Mouse (Mus musculus): ENCODE measurements around the gene Tmem81. TPM values are rescaled to one million over a fixed set of nuclear protein-coding genes. Genes with fewer than 3 reads are reported as not detected.
"Not testable (repeated sequence)": the region's sequence is repeated elsewhere in the genome, so short reads cannot be mapped to it uniquely, and the experiment has no call there.

The Tmem81 gene
- polyA plus RNA-seq (2012; rRNA removed) = 2.4 and 3.5 TPM in 2 replicates

DNA sequence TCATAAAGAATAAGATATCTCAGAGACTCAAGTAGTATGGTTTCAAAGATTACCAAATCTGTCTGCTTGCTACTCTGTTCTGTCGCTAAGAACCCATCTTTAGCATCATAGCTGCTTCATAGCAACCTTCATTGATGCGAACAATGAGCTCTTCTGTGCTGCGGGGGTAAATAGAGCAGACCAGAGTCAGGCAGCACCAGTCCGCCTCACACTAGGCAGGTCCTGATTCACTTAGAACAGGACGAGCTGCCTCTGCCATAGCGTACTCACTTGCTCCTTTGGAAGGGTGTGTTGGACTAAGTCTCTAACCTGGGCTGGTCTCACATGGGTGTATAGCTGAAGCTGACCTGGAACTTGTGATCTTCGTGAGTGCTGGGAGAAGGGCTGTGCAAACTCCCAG is at the start of gene Tmem81:
Gene Tmem81, plus strand, starts transcription at position 173 of the 400 bp plus-strand sequence.
- Histone ChIP-seq H3K4me3 (replicated peaks; ENCODE audit: extremely low read depth, low read depth, low read length) (no peak within 1 kb of the TSS), H3K4me1 (ENCODE audit: control insufficient read depth, insufficient read depth, low read length) (no peaks in the 10 kb centered on the region)
- TF ChIP-seq CTCF (IDR thresholded peaks at IDR 0.05; ENCODE audit: insufficient read depth, low read length) (no peak), POLR2A (IDR thresholded peaks at IDR 0.05; ENCODE audit: borderline replicate concordance, extremely low read depth, low read depth, low read length) (no peak)
- WGBS = 93% methylated on average over 7 of the region's 7 CpGs
- no peak for DNase-seq

DNA sequence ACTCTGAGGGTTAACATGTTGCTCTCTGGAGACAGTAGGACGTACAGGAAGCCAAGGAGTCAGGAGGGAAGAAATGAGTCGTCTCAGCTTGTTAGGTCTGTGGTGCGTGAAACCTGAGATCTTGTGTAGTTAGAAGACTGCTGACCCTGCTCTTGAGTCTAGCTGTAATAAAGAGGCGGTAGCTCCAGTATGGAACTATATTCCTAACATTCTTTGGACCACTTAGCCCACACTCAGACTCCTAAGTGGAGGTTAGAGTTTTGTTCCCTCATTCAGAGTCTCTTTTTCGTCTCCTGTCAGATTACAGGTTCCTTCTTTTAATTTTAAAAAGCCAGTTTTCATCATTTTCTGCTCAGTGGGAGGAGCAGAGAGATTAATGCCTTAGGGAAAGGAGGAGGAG is 41.4 kb upstream of the Tmem81 start:
- no peak for DNase-seq
- no peaks in the 10 kb centered on the region; the same call in 1 of the 2 replicates for H3K4me1 ChIP-seq (ENCODE audit: control insufficient read depth, insufficient read depth, low read length)
- no peak overlapping the region for H3K4me3 ChIP-seq (replicated peaks; ENCODE audit: extremely low read depth, low read depth, low read length)
- 51% methylated on average over 5 of the region's 5 CpGs for WGBS
- TF ChIP-seq POLR2A (IDR thresholded peaks at IDR 0.05; ENCODE audit: borderline replicate concordance, extremely low read depth, low read depth, low read length) = no peak
- TF ChIP-seq CTCF (IDR thresholded peaks at IDR 0.05; ENCODE audit: insufficient read depth, low read length) = no peak

DNA sequence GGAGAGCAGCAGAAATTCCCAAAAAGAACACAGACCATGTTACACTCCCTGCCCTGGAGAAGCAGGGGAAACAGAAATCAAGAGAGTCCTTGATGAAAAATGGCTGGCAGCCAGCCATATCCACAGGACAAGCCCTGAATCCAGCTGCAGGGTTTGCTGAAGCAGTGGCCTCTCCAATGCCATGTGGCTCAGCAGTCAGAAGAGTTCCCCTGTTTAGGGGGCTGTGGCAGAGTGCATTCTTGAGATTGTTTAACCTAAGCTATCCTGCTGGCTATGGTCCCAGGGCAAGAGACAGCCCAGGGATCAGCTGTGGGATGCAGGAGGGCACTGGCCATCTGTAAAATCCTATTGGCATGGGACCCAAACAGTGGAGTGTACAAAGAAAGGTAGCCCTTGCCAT is 37.1 kb upstream of the Tmem81 start:
- no peak for DNase-seq
- Histone ChIP-seq H3K4me3 (replicated peaks; ENCODE audit: extremely low read depth, low read depth, low read length) (no peak overlapping the region), H3K4me1 (ENCODE audit: control insufficient read depth, insufficient read depth, low read length) (no peaks in the 10 kb centered on the region; the same call in 1 of the 2 replicates)
- no peak for TF ChIP-seq POLR2A (IDR thresholded peaks at IDR 0.05; ENCODE audit: borderline replicate concordance, extremely low read depth, low read depth, low read length)
- TF ChIP-seq CTCF (IDR thresholded peaks at IDR 0.05; ENCODE audit: insufficient read depth, low read length) = no peak

DNA sequence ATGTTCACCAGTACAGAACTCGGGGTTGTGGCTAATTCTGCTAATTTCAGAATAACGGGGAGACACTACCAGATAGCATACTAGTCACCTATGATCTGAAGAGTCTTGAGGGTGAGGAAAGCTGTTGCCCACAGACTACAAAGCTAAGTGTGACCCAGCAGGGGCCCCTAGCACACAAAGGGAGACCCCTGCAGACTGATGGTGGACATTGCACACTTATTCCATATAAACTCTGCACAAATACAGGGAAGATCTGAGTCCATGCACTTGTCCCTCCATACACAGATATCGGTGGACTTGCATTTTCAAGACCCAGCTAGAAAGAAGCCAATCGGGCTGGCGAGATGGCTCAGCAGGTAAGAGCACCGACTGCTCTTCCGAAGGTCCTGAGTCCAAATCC is 36.5 kb upstream of the Tmem81 start:
- Histone ChIP-seq H3K4me3 (replicated peaks; ENCODE audit: extremely low read depth, low read depth, low read length) (no peak overlapping the region), H3K4me1 (ENCODE audit: control insufficient read depth, insufficient read depth, low read length) (no peaks in the 10 kb centered on the region)
- 90% methylated on average over 7 of the region's 7 CpGs for WGBS
- TF ChIP-seq CTCF (IDR thresholded peaks at IDR 0.05; ENCODE audit: insufficient read depth, low read length) (0 out of 2 replicates have a peak, but pooled peaks have one; percentile 3), POLR2A (IDR thresholded peaks at IDR 0.05; ENCODE audit: borderline replicate concordance, extremely low read depth, low read depth, low read length) (no peak)
- DNase-seq = no peak

DNA sequence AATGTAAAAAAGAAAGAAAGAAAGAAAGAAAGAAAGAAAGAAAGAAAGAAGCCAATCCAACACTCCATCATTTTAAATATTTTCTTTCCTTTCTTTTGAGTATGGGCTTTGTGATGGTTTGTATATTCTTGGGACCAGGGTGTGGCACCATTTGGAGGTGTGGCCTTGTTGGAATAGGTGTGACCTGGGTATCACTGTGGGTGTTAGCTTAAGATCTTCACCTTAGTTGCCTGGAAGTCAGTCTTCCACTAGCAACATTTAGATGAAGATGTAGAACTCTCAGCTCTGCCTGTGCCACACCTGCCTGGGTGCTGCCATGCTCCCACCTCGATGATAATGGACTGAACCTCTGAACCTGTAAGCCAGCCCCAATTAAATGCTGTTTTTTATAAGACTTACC is 36.0 kb upstream of the Tmem81 start:
- not testable (repeated sequence) for DNase-seq; H3K4me3 ChIP-seq (replicated peaks; ENCODE audit: extremely low read depth, low read depth, low read length); H3K4me1 ChIP-seq (ENCODE audit: control insufficient read depth, insufficient read depth, low read length)
- WGBS = 77% methylated on average over 1 of the region's 1 CpGs

DNA sequence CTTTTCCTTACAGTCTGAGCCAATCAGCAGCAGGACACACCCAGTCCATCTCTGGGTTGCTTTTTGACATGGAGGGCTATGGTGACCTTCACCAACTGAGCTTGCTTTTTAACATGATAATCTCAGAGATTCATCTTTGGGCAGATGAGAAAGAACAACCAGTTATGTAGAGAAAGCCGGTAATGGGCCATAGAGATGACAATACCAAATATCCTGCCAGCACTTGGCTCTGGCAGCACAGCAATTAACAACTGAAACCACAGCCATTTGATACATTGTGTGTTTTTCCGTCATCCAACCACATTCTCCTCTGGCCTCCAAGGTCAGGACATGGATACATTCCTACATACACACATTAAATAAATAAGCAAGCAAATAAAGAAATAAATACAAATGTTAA is 35.0 kb upstream of the Tmem81 start:
- TF ChIP-seq CTCF (IDR thresholded peaks at IDR 0.05; ENCODE audit: insufficient read depth, low read length) (no peak), POLR2A (IDR thresholded peaks at IDR 0.05; ENCODE audit: borderline replicate concordance, extremely low read depth, low read depth, low read length) (no peak)
- 78% methylated on average over 2 of the region's 2 CpGs for WGBS
- Histone ChIP-seq H3K4me1 (ENCODE audit: control insufficient read depth, insufficient read depth, low read length) (no peaks in the 10 kb centered on the region), H3K4me3 (replicated peaks; ENCODE audit: extremely low read depth, low read depth, low read length) (no peak overlapping the region)
- no peak for DNase-seq

DNA sequence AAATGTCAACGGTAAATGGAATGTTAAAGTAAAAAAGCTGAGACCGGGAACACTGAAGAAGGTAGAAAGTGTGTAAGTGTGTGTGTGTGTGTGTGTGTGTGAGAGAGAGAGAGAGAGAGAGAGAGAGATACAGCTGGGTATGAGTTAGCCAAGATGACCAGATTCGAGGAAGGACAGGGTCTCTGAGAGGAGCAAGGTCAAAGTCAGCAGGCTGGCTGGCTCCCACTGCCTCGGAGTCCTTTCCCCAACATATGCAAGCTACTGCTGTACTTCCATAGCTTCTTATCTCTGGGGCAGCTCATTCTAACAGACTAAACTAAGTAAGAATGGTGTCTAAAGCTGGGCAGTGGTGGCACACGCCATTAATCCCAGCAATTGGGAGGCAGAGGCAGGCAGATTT is 34.5 kb upstream of the Tmem81 start:
- no peak overlapping the region for H3K4me3 ChIP-seq (replicated peaks; ENCODE audit: extremely low read depth, low read depth, low read length)
- DNase-seq = no peak
- H3K4me1 ChIP-seq (ENCODE audit: control insufficient read depth, insufficient read depth, low read length) = peaks cover 3% of the 10 kb centered on the region
- TF ChIP-seq CTCF (IDR thresholded peaks at IDR 0.05; ENCODE audit: insufficient read depth, low read length) = no peak
- no peak for TF ChIP-seq POLR2A (IDR thresholded peaks at IDR 0.05; ENCODE audit: borderline replicate concordance, extremely low read depth, low read depth, low read length)
- WGBS = 84% methylated on average over 5 of the region's 5 CpGs

DNA sequence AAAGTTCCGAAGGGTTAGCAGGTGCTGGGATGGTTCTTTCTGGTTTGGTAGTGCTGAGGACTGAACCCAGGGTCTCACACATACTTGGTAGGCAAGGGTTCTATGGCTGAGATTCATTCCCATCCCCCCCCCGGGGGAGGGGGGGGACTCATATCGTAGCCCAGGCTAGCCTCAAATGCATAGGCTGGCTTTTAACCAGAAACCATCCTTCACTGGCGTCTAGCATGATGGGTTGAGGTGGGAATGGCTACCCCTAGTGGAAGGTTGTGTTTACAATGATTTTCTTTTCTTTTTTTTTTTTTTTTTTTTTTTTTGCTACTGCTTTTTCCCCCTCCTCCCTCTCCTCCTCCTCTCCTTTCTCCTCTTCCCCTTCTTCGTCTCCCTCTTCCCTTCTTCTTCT is 33.5 kb upstream of the Tmem81 start:
- Histone ChIP-seq H3K4me1 (ENCODE audit: control insufficient read depth, insufficient read depth, low read length) (peaks cover 4% of the 10 kb centered on the region), H3K4me3 (replicated peaks; ENCODE audit: extremely low read depth, low read depth, low read length) (no peak overlapping the region)
- no peak for DNase-seq
- 43% methylated on average over 5 of the region's 5 CpGs for WGBS
- TF ChIP-seq CTCF (IDR thresholded peaks at IDR 0.05; ENCODE audit: insufficient read depth, low read length) (0 out of 2 replicates have a peak, but pooled peaks have one; percentile 2), POLR2A (IDR thresholded peaks at IDR 0.05; ENCODE audit: borderline replicate concordance, extremely low read depth, low read depth, low read length) (no peak)

DNA sequence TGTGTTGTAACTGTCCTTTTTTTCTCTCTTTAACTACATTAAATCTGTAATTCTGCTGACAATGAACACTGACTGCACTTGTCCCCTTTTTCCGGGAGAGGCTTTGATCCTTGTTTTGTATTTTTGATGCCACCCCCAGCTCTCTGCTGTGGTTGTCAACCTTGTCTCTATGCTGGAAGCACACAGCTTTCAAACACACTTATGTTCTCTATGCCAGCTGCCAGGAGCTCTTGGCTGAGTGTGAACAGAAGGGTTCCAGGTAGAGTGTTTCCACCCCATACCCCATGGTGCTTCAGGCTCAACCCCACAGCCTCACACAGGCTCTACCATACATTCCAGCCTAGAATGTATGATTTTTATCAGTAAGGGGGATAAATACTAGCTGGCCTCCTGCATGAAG is 31.5 kb upstream of the Tmem81 start:
- no peak for DNase-seq
- WGBS = 61% methylated on average over 1 of the region's 1 CpGs
- Histone ChIP-seq H3K4me3 (replicated peaks; ENCODE audit: extremely low read depth, low read depth, low read length) (no peak overlapping the region), H3K4me1 (ENCODE audit: control insufficient read depth, insufficient read depth, low read length) (peaks cover 9% of the 10 kb centered on the region)
- TF ChIP-seq POLR2A (IDR thresholded peaks at IDR 0.05; ENCODE audit: borderline replicate concordance, extremely low read depth, low read depth, low read length) (no peak), CTCF (IDR thresholded peaks at IDR 0.05; ENCODE audit: insufficient read depth, low read length) (no peak)

DNA sequence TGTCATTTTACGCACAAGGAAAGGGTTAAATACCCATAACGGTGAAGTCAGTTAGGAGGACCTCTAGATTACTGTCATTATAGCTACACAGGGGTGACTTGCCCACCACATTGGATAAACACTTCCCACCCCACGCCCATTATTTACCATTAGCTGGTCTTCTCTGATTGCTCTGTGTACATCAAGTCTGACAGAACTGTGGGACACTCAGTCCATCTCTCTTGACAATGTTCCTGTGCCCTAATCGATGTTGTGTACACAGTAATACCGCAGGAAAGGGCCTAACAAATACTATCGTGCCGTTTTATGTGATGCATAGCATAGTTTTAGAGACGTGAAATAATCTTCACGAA is 29.5 kb upstream of the Tmem81 start:
- 4% methylated on average over 9 of the region's 9 CpGs for WGBS
- peak overlapping the region; percentile 85 for H3K4me3 ChIP-seq (replicated peaks; ENCODE audit: extremely low read depth, low read depth, low read length)
- no peak for DNase-seq
- H3K4me1 ChIP-seq (ENCODE audit: control insufficient read depth, insufficient read depth, low read length) = peaks cover 9% of the 10 kb centered on the region
- no peak for TF ChIP-seq POLR2A (IDR thresholded peaks at IDR 0.05; ENCODE audit: borderline replicate concordance, extremely low read depth, low read depth, low read length)
- TF ChIP-seq CTCF (IDR thresholded peaks at IDR 0.05; ENCODE audit: insufficient read depth, low read length) = no peak

Measured in lung, adult 2 months (tissue).